Mouse (Mus musculus) central nervous system, embryonic 14 days (tissue): ENCODE data around the gene Brsk2. TPM values are rescaled to one million over a fixed set of nuclear protein-coding genes. Genes with fewer than 3 reads are reported as not detected.

Experiments
- polyA plus RNA-seq: library from polyadenylated mRNA; depleted of rRNA; stranded (reverse); fragments of >200 nt; gene quantifications from 2 replicates; pipeline ENCODE4 v1.2.3, GENCODE M21; 2012; rRNA removed

Brsk2 gene
- polyA plus RNA-seq, result 139 and 159 TPM in 2 replicates

DNA sequence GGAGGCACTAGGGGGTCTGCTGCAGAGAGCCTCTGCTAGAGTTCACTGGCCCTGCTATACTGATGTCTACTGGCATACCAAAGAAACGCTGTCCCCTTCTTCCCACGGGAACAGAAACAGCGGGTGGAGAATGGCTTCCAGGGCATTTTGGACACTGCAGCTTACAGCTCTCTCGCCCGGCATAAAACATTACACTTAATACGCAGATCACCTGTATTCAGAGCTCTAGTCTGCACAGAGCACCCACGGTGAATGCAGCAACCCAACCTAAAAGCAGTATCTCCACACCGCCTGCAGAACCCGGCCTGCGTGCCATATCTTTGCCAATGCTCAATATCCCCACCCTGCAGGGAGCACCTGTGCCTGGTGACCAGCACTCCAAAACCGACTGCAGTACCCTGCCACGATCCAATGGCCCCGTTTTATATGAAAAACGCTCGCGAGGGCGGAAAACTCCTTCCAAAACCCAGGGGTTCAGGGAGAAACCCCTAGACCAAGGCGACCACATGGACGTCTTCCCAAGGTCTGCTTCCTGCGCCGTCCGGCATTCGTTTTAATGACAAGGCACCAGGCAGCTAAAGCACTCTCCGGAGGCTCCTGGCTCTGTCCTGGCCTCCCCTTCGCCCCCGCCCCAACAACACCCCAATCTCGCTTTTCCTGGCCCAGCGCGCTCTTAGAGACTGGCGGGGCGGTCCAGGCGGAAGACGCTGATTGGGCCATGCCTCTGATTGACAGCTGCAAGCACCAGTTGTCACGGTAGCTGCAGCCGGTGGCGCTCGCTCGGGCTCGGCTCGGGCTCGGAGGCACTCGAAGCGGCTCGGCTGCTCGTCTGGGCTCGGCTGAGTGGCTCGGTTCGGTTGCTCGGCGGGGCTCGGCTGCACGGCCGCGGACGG lies at the start of gene Brsk2:
TSS of gene Brsk2 (plus strand) at position 846 of the 893 bp plus-strand sequence.

DNA sequence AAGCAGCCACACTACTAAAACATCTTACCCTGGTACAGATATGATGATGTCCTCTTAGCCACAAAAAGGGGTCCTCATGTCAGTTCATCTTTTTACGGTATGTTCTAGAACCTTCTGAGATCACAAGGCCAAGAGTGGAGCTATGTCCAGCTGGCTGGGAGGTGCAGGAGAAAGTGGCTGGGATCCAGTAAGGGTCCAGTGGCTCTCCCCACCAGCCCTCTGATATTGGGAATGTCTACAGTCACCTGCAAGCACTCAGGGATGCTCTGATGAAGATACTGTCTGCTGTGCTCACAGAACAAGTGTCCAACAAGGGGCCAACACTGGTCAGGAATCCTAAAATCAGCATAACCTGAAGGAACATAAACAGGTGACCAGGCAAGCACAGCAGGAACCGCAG lies 31.1 kb upstream of the Brsk2 start, which contains the start of gene Tollip:
TSS of gene Tollip (minus strand) at position 101 of the 400 bp plus-strand sequence.

Other genes with a start within 250 kb of the Brsk2 start
- gene Muc5ac, start 160.8 kb upstream of the Brsk2 start, polyA plus RNA-seq, result 0.01 TPM in 1 of 2 replicates, not detected in the other
- not detected in 2 replicates for gene Muc5b, start 110.7 kb upstream of the Brsk2 start, polyA plus RNA-seq
- 67.1 and 70.3 TPM in 2 replicates for gene Tollip, start 31.2 kb upstream of the Brsk2 start, polyA plus RNA-seq
- 43.3 and 45.4 TPM in 2 replicates for gene Mob2, start 111.3 kb downstream of the Brsk2 start, polyA plus RNA-seq
- 77.4 and 81.3 TPM in 2 replicates for gene Dusp8, start 146.1 kb downstream of the Brsk2 start, polyA plus RNA-seq
- gene Gm45618, start 171.0 kb downstream of the Brsk2 start, polyA plus RNA-seq, result not detected in 2 replicates
- not detected in 2 replicates for gene Gm39115, start 186.3 kb downstream of the Brsk2 start, polyA plus RNA-seq
- gene Gm45337, start 194.9 kb downstream of the Brsk2 start, polyA plus RNA-seq, result not detected in 2 replicates
- gene Gm29735, start 207.4 kb downstream of the Brsk2 start, polyA plus RNA-seq, result not detected in 2 replicates
- gene Gm4553, start 216.0 kb downstream of the Brsk2 start, polyA plus RNA-seq, result not detected in 2 replicates
- gene Krtap5-2, start 226.3 kb downstream of the Brsk2 start, polyA plus RNA-seq, result not detected in 2 replicates
- not detected in 2 replicates for gene Gm10153, start 240.6 kb downstream of the Brsk2 start, polyA plus RNA-seq